Mouse (Mus musculus) thymus, postnatal 14 days (tissue): ENCODE results near the gene Iqcf4.
"Not testable (repeated sequence)": the region's sequence is repeated elsewhere in the genome, so short reads cannot be mapped to it uniquely, and the experiment has no call there.

ENCODE experiments used
- DNase-seq: peaks from one replicate; pipeline ENCODE4 v3.0.0; 2021

Gene Iqcf4

DNA sequence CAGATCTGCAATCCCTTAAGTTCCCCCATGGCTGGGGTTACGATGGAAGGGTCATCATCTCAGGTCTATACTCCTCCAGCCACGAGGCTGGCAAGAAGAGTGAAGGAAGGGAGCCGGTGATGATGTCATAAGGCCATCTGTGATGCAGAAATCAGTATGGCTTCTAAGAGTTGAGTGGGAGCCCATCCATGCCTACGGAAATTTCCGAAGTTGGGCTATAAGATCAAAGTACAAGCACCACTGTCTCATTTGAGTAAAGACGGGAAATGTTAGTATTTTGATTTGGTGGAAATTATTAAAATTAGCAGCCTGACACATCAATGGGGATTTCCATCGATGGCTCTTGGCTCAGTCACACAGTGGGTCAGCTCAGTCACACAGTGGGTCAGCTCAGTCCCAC is at the start of gene Iqcf4:
Gene Iqcf4, minus strand, starts transcription at position 101 of the 400 bp plus-strand sequence.
- no peak for DNase-seq

DNA sequence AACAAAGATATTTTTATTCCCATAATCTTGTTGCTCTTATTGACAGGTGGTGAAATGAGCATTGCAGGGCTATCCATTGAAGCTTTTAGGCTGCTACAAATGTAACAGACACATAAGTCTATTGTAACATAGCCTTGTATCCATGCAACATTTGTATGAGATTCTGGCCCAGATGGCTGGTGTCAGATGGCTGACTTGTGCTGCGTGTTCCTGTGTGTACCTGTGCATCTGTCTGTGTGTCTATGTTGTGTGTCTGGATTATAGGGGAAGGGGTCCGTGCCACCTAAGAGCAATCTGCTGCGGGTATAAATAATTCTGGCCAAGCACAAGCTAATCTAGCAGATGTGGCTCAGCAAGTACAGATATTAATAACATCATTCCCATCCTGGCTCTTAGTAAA is 46.7 kb upstream of the Iqcf4 start:
- DNase-seq: no peak

DNA sequence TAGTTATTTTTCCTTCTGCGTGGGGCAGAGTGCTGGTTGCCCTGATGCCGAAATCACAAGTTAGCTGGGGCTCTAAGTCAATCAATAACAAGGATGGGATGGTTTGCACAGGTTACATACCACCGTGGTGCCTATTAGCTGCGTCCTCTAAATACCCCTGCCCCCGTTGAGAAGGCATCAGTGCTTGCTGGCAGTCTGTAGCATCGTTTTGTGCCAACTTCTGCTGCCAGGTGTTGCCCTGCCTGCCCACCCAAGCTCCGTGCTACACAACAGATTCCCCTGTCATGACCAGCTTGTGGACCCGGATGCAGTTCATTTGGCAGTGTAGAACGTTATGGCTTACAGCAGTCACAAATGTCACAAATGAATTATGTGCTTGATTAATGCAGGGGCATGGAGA is 45.5 kb upstream of the Iqcf4 start:
- no peak for DNase-seq

DNA sequence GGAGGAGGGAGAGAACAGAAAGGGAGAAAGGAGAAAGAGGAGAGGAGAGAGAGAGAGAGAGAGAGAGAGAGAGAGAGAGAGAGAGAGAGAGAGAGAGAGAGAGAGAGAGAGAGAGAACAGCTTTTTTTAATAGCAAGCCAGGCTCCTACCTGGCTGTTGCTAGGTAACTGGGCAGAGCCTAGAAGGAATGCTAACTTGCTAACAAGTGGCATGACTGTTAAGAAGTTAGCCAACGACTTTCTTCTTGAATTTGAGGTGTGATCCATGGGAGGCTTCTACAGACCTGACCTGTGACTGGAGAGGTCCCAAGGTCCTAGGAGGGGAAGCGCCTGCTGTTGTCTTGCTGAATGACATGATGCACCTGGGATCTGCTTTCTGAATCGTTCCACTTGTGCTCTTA is 43.8 kb upstream of the Iqcf4 start:
- no peak for DNase-seq

DNA sequence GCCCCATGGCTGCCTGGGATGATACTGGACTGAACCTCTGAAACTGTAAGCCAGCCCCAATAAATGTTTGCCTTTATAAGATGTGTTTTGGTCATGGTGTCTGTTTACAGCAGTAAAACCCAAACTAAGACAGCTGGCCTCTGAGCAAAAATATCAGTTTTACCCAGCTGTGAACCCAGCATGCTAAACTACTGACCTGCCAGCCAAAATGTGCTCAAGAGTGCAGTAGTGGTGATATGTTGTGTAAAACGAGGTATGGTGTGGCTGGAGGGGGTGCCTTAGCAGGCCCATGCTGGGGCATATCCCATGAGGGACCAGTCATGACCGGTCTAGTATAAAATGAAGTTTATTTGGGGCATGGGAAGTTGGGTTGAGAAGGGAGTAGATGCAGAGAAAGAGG is 43.2 kb upstream of the Iqcf4 start:
- DNase-seq: no peak

DNA sequence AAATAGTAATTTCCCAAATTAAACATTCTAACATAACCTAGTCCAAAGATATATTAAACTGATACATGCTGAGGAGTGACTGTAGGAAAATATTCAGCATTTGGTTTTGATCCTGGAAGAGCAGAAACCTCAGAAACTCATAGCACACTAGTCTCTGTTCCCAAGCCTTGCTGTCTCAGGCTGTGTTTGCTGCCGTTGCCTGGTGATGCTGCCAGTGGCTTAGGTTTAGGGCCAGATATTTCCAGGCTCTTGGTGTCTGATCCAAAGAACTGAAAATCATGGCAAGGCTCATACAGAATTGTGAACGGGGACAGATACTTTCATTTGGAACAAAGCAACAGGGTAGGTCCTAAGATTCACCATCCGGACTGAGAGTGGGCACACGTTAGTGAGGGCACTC is 39.9 kb upstream of the Iqcf4 start:
- no peak for DNase-seq

DNA sequence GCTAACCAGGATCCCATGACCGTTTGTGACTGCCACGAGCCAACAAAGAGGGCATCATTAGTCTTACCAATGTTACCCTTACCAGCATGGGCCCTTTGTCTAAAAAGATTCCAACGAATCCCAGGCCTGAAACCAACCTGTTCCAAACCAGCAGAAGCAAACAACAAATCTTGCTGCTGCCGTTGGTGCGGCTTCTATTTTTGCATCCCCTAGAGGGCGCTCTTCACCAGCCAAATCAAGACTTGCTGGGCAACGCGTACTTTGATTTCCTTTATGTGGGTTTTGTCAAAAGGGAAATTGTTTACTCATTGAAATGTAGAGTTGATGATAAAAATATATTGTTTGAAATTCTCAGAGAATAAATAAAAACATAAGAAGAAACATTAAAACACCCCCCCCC is 29.8 kb upstream of the Iqcf4 start:
- DNase-seq: peak; percentile 35

DNA sequence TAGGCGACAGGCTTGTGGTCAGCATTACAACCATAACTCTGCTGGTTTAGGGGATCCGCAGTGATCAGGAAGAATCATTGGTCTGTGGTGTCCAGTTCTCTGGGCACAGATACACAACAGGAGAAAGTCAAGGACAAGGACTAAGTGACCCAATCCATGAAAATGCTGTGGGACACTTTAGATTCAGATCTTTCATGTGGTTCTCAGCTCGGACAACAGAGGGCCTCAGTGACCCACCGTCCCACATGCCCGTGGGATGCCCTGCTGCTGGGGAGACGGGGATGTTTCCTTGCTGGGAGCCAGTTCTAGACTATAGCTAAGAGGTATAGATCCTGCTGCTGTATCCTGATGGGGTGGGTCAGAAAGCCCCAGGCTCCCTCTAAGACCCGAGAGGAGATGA is 27.7 kb upstream of the Iqcf4 start:
- no peak for DNase-seq

DNA sequence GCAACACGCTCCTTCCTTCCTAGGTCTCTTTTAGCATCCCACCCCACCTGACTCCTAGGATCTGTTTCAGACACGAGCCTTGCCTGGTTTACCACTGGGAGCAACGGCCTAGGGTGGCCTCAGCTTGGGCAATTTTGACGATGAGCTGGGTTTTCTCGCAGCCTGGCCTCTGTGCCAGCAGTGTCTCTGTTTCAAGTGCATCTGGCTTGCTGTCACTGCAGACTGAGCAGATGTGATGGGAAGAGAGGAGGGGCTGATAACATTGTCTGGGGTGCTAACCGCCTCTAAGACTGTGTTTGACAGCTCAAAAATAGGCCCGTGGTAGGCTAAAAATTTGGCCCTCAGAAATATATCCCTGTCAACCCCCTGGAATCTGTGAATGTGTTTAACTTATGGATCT is 25.0 kb upstream of the Iqcf4 start:
- no peak for DNase-seq

DNA sequence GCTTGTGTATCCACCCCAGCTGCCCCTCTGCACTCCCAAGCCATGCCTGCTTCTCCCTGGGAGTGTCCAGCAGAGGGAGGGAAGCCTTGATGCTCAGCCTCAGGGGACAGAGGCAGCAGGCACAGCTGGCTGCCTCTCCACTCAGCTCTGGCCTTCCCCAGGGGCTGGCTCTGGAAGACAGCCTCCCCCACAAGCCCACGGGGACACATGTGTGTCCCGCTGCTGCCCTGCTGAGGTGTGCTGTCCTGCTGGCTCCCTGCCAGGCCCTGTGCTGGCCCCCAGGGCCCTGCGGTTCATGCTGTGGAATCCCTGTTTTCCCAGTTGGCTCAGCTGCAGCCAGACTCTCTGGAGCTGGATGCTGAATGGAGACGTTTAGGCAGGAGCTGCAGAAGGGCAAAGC is 24.6 kb upstream of the Iqcf4 start:
- DNase-seq: not testable (repeated sequence)

DNA sequence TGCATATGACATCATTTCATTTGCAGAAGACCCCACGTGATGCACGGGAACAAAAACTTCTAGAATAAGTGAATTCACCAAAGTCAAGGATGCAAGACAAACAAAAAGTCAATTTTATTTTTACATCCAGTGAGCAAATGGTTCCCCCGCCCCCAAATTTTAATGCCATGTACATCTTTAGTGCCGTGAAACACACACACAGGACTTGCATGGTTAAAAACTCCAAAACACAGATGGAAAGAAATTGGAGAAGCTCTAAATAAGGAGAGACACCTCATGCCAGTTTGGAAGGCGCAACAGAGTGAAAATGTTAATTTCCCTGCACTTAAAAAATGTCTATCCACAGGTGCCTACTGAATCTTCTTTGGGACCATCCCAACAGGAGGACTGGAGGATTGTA is 21.4 kb upstream of the Iqcf4 start:
- DNase-seq: no peak

DNA sequence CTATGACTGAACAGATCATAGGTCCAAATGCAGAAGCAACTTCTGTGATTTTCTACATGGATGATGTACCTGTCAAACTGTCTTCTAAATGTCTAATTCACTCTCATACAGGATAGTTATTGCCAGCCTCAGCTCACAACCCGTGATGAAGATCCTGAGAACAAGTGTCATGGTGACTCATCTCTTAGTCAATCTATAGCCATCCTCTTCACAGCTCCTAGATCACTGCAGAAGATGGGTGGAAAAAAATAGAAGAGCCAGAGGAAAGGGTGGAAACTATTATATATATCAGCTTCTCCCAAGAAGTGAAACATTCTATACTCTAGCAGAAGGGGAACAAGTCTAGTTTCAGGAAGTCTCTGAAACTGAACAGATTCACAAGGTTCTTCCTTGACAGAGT is 11.8 kb upstream of the Iqcf4 start:
- DNase-seq: no peak

DNA sequence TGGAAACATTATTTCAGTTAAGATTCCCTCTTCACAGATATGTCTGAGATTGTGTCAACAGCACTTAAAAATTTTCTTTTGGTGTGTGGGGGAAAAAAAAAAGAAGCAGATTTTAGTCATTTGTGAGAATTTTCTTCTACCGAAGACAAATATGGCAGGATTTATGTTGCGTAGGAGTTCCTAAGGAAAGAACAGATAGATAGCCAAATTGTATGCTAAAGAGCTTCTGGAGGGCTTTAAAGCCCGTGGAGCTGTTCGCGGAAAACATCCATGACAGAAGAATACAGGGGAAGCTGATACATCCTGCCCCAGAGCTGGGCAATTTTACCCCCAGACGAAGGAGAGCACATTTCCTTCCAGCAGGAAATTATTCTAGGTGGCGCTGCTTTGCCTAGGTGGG is 9.2 kb upstream of the Iqcf4 start:
- no peak for DNase-seq

DNA sequence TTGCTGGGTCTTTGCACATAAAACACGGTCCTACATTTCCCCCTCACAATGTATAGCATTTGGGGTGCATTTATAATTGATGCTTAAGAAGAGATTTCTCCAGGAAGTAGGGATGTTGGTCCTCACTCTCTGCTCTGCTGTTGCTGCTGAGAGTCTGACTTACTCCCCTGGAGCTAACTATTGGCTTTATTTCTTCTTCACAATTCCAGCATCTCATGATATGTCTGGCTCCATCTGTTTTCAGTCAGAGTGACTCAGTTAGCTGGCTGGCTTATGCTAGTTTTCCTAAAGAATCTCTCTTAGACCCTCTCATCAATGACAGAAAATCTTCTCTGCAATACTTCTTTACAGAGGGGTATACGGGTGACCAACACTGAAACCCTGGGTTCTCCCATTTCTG is 5.3 kb upstream of the Iqcf4 start:
- no peak for DNase-seq

DNA sequence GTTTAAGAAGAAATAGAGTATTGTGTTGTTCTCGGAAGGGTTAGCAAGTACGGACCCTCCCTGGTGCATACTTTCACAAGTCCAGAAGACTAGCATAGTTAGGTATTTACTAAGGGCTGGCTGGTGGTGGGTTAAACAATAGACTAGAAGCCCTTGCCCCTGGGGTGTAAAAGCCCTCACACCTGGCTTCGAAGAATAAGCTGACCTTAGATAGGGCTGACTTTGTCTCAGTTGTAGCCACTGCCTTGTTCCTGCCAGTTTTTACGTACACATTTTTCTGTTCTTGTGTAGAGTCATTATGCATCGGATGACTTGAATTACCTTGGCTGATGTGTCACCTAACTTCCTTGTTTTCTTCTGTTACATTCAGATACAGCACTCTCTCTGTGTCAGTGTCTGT is 2.6 kb upstream of the Iqcf4 start:
- DNase-seq: no peak

DNA sequence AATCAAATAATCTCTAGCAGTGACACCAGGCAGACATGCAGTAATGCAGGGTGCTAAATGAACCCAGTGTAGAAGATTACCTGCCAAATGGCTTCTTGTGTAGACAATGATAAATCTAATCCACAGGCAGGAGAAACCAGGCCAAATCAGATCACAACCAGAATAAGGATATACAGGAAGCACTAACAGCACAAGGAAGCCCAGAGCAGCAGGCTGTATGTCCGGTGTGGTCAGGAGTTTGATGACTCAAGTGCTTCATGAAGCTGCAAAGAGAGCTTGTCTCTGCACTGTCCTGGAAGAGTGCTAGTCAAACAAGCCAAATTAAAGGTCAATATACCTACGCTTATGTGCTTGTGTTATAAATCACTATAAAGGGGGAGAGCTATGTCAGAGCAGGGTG is 1.4 kb upstream of the Iqcf4 start:
- DNase-seq: no peak

DNA sequence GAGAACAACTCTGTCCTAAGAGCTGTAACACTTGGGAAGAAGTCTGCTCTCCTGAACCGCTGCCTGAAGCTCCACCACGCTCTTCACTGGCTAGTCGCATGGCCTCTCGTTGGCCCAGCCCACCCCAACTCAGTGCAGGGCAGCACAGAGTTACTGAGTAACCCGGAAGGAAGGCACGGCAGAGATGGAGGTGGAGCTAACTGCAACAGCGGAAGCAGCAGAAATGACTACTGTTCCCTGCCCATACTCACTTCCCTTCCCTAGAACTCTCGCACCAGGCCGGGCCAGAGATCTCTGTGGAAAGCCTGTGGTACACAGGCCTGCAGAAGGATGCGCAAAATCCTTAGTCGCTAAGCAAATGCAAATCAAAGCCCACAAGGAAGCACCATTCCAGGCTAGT is 4.4 kb downstream of the Iqcf4 start:
- DNase-seq: peak; percentile 13

DNA sequence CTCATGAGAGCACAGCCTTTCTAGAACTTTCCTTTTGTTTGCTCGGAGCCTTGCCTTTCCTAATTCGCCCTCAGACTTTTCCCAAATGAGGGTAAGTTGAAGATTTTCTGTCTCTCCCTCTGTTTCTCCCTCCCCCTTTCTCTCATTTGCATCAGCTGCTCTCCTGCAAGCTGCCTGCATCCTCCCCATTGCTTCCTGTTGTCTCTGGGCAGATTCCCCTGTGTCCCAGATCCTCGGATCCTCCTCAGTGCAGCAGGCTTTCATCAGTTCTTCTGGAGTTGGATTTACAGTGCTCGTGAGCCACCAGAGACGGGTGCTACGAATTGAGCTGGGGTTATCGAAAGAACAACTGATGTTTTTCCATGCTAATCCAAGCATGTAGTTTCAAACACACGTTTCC is 6.8 kb downstream of the Iqcf4 start:
- no peak for DNase-seq

DNA sequence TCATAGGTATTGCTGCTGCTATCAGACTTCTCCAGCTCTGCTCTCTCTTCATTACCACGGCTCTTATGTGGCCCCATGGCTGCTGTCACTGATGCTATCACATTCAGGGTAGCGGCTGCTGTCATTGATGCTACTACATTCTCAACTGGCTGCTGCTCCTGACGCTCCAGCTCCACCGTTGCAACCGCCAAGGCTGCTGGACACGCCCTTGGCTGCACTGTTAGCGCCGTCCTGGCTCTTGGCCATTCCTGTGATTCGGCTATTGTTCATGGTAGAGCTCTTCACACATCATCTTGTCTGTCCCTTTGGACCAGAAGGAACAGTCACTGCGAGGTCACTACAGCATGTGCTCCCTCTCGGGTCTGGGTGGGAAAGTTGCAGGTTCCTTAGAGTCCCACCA is 8.5 kb downstream of the Iqcf4 start:
- DNase-seq: no peak

DNA sequence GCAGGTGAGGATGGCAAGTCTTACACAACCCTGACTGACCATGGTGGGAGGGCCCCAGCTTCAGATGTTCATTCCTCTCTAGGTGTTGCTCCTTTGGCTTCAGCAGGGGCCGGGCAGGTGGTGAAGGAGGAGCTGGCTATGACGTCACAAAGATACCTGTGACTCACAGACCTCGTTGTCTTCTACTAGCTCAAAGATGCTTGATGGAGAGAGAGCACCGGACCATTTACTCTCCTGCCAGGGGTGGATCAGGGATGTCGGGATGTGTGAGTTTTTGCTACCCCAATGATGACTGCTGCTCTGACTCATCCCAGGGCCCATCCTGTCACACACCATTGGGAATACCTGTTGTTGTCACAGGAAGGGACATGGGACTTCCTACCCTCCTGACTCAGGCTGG is 9.3 kb downstream of the Iqcf4 start, which contains the start of gene Iqcf3:
Gene Iqcf3, minus strand, starts transcription at position 101 of the 400 bp plus-strand sequence.
- DNase-seq: no peak

DNA sequence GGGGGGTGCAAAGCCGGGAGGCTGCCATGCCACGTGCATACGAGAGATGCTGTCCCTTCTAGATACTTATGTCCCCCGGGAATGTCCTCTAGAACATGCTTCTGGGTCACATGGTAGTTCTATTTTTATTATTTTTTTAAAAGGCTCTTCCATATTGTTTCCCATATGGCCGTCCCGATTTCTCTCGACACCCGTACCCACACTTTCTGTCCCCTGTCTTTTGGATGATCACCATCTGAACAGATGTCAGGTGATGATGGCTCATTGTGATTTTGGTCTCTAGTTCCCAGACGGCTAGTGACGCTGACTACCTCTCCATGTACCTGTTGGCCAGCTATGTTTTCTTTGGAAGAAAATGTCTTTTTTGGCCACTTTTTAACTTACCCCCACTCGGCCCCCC is 35.8 kb downstream of the Iqcf4 start:
- DNase-seq: no peak

DNA sequence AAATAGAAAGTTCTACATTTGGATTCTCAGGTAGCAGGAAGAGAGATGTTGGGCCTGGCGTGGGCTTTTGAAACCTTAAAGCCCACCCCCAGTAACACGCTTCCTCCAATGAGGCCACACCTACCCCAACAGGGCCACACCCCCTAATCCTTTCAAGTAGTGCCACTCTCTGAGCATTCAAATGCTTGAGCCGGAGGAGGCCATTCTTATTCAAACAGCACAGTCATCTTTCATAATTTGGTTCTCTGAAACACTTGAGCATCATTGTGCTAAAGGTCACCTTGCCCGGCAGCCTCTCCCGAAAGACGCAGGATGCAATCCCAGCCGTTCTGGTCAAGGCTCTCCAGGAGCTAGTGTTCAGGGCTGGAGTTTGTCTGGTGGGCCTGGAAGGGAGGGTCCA is 36.5 kb downstream of the Iqcf4 start:
- DNase-seq: no peak

DNA sequence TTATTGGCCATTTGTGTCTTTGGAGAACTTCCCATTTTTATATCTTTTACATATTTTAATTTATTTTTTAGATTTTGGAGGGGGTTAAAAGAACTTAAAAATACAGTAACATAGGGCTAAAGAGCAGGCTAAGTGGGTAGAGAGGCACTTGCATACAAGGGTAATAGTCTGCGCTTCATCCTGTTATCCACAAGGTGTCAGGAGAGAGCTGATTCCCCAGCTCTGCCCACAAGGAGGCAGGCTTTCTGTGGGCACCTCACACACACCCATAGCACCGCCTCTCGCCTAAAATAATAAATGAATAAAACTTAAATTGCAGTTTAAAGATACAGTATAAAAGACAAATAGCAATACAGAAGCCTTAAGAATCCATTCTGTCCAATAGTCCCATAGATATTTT is 39.0 kb downstream of the Iqcf4 start:
- peak; percentile 27 for DNase-seq

DNA sequence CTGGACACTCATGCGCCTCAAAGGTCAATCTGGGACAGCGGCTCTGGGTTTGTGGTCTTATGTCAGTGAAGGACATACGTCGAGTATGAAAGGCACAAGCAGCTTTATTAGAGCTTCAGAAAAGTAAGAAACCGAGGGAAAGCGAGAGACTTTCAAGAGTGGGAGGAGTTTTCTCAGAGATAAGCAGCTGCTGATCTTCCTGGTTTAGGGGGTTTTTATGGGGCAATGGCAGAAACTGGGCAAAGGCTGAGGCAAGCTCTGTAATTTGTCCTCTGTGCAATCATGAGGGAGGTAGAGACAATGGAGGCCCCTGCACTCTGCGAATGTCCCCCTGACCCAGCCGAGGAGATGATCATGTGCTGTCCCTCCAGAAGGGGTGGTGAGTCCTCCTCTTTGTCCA is 50.9 kb downstream of the Iqcf4 start:
- no peak for DNase-seq

DNA sequence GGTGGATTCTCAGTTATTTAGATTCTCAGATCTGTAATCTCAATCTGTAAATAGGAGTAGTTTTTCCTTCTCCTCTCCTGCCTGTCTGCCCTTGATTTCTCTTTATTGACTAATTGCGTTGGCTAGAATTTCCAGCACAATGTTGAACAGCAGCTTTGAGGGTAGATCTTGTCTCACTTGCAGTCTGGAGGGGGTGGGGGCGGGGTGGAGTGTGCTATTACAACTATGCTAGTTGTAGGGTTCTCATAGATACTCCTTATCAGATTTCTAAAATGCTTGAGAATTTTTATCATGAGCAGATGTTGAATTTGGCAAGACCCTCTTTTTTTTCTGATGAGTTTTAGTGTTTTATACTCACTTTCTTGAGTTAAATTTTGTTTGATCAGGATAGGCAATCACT is 51.4 kb downstream of the Iqcf4 start:
- no peak for DNase-seq
